Mouse (Mus musculus): ENCODE data around the gene Plbd2.

Gene Plbd2

DNA sequence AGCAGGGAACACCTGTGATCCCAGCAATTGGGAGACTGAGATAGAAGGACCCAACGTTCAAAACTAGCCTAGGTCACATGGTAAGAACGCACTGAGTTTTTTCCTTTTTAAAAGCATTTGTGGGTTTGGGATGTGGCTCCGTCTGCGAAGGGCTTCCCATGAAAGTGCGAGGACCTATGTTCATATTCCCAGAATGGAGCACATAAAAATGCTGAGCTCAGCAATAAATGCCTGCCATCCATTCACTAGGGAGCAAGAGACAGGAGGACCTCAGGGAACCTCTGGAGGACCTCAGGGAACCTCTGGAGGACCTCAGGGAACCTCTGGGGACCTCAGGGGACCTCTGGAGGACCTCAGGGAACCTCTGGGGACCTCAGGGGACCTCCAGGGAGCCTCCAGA is 25.4 kb downstream of the Plbd2 start:
- in situ Hi-C loops (cut with MboI, MseI): no loop called here

DNA sequence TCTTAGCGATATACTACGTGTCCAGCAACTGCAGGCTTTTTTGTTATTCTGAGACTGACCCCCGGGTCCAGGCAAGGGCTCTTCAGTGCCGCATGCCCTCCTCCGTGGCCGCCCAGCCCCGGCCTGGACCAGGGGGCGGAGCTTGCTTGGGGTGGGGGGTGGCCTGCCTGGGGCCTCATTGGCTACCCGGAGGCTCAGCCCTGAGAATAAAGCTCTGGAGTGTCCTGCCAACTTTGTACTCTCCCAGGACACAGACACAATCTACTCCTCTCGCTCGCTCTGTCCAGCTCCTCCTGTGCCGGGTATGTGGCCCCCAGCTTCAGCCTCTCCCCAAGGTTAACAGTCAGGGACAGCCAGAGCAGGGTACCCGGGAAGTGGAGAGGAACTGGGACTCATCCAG is 27.1 kb downstream of the Plbd2 start, which contains the start of gene Sds:
Gene Sds (plus strand): TSS at position 231 of the 400 bp plus-strand sequence.
- in situ Hi-C loops (cut with MboI, MseI): no loop called here

DNA sequence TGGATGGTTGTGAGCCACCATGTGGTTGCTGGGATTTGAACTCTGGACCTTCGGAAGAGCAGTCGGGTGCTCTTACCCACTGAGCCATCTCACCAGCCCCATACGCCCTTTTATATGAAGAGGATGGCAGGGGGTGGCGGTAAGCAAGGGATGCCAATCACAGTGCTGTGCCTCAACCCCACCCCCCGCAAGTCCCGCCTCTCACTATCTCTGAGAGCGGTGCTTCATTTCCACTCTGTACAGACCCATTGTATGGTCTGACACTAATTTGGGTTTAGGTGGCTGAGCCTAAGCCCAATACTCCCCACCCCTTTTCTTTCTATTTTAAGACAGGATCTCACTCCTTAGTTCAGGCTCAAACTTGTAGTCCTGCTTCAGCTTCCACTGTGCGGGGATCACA is 27.6 kb downstream of the Plbd2 start:
- in situ Hi-C loops (cut with MboI, MseI): no loop called here

DNA sequence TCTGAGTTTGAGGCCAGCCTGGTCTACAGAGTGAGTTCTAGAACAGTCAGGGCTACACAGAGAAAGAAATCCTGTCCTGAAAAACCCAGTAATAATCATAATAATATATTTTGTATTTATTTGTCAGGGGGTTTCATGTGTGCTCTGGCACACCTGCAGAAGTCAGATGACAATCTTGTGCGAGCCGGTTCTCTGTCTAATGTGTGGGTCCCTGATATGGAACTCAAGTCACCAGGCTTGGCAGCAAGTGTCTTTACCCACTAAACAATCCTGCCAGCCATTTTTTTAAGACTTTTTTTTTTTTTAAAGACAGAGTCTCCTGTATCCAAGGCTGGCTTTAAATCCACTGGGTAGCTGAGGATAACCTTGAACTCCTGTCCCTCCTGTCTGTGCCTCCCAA is 30.1 kb downstream of the Plbd2 start:
- in situ Hi-C loops (cut with MboI, MseI): no loop called here

DNA sequence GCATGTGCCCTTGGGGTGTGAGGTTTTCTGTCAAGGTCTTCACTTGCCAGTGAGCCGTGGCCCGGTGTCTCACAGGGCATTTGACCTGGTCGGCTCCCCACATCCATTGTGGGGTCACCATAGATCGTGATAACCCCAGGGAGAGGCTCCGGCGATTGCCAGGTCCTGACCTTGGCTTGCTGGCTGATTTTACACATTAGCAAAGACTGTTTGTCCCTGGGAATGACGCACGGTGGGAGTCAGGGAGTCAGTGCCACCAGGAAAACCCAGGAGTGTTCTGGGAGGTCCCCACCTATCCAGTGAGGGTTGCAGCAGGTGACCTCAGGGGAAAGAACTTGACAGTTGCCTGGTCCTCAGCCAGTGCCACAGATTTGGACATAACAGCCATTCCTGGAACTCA is 30.7 kb downstream of the Plbd2 start, which contains the start of gene Sdsl:
Gene Sdsl (minus strand): TSS at position 41 of the 400 bp plus-strand sequence.
- in situ Hi-C loops (cut with MboI, MseI): no loop called here

DNA sequence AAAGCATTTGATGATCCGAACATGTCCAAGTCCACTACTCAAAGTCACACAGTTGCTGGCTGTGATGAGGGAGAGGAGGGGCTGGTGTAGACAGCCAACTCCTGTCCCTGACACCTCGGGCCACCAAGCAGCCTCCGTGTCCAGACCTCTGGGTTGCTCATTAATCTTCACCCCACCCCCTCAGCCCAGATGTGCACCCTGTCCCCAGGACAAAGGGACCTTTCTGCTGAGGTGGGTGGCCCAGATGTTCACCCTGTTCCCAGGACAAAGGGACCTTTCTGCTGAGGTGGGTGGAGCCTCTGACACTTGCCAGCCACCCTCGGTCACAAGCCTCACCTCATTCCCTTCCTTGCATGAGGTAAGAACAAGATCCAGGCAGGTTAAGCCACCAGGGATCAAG is 31.9 kb downstream of the Plbd2 start:
- in situ Hi-C loops (cut with MboI, MseI): no loop called here

DNA sequence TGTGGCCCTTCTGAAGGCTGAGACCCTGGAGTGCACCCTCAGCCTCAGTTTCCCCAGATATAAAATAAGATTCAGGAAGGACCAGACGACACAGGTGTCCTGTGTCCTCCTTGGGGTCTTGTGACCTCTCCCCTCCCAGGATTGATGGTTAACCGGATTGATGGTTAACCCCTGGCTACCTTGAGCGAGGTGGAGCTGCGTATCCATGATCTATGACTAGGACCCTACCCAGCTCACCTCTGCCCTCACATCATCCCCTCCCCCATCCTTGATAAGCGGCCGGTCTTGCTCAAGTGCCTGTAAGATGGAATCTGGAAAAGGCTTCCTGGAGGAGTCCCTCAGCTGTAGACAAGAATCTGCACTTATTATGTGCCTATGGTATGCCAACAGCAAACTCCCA is 34.6 kb downstream of the Plbd2 start:
- in situ Hi-C loops (cut with MboI, MseI): no loop called here

DNA sequence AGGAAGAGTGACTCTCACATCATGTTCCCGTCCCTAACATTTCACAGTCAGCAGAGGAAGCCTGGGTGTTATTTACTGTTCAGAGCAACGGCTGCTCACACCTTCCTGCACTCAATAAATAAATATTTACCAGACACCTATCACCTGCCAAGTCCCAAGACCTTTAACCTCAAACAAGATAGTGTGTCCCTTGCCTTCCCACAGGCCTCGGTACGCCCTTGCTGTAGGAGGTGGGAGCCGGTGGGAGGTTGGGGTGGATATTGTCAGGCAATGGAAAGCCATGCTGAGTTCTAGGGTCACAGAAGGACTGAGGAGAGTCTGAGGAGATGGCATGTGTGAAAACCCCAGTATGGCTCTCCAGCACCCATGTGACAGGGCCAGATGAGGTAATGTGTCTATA is 35.1 kb downstream of the Plbd2 start:
- in situ Hi-C loops (cut with MboI, MseI): no loop called here

DNA sequence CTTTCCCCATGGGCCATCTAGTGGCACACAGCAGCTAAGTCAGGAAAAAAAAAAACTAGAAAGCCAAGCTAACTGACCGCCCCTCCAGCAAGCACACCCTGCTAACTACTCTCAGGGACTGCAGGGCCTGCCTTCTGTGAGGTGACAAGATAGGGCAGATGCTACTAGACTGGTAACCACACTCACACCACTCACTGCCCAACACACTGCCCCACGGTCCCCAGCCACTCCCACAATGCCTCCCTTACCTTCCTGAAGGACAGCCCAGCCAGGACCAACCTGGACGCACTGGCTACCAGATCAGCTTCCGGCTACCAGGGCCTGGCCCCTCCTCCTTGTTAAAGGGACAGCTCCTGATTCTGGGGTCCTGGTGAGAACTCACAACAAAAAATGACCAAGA is 36.4 kb downstream of the Plbd2 start:
- in situ Hi-C loops (cut with MboI, MseI): no loop called here

DNA sequence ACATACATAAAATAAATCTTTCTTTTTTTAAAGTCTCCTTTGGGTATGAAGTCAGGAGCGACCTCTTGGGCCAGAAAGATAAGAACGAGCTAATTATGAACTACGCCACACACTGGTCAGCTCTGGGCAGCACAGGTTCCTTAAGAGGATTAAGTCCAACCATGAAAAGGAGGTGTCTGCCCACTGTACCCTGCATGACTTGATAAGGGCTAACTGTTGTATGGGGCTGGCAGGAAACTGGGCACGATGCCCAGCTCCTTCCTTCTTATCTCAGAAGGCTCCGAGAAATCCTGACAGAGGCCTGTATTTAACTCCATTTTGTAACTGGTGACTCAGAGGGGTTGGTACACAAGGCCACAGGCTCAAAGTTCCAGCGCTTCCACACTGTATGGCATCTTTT is 37.6 kb downstream of the Plbd2 start:
- in situ Hi-C loops (cut with MboI, MseI): no loop called here

DNA sequence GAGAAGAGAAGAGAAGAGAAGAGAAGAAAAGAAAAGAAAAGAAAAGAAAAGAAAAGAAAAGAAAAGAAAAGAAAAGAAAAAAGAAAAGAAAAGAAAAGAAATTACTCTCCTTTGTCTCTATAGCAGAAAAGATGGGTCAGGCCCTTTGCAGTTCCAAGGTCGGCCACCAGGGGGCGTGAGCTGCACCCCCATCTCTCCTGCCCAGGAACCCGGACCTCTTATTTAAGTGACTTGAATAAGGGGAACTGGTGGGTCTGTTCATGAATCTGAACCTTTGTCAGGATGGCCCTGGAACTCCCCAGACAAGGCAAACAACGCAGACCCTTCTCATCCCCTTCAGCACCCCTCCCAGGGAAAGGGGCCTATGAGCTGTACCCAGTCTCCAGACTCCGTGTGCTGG is 38.4 kb downstream of the Plbd2 start:
- in situ Hi-C loops (cut with MboI, MseI): no loop called here

DNA sequence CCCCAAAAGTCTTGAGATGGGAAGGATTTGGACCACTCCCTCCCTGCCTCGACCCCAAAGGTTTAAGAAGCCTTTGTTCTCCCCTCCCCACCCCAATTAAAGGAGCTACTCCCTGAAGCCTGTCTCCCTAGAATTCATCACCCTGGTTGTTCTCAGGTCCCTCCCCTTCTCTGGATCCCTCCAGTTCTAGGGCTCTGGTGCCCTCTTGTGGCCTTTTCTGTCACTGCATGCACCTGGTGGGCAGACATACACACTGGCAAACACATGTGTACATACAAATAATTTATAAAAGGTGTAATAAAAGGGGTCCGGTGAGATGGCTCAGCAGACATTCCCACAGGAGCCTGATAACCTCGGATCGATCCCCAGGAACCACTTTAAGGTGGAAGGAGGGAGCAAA is 39.1 kb downstream of the Plbd2 start:
- in situ Hi-C loops (cut with MboI, MseI): no loop called here

DNA sequence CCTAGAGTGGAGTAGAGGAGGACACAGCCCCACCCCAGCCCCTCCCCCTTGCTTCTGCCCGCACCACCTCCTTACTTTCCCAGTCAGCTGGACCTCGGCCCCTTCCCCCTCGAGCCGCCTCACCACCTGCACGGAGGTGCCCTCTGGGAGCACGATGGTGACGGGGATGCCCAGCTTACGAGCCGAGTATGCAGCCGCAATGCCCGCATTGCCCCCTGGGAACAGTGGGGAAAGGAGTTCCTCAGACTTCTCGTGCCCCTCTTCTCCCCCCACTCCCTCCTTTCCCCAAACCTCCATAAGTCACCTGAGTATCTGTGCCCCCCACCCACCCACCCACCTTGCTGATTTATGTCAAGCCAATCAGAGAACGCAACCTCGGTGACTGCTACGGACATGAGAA is 41.5 kb downstream of the Plbd2 start:
- in situ Hi-C loops (cut with MboI, MseI): no loop called here

DNA sequence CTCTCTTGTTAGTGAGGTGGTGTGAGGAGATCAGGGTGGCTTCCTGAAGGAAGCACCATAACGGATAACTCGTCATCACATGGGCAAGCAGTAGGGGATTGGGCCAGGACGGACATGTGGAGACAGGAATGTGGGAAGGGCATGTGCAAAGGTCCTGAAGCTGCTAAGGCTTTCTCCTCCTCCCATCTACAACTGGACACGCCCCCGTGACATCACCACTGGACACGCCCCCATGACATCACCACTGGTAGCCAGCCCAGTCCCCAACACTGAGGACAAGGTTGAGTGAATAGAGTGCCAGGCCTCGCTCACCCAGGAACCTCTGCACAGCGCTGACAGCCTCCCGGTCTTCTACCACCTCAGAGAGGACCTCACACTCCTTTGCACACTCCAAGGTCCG is 44.3 kb downstream of the Plbd2 start:
- in situ Hi-C loops (cut with MboI, MseI): no loop called here

DNA sequence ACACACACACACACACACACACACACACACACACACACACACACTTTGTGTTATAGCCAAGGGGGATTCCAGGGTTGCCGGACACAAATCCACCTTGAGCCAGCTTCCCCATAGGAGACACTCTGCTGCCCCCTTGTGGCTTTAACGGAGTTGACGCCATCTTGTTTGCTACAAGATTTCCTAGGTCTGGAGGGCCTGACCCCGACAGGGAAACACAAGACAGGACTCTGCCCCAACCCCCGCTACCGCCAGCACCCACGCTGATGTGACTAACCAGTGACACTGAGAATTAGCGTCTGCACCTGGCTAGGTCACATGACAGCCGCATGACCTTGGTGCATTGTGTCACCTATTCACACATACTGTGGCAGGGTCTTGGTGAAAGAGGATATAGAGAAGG is 45.8 kb downstream of the Plbd2 start:
- in situ Hi-C loops (cut with MboI, MseI): no loop called here

DNA sequence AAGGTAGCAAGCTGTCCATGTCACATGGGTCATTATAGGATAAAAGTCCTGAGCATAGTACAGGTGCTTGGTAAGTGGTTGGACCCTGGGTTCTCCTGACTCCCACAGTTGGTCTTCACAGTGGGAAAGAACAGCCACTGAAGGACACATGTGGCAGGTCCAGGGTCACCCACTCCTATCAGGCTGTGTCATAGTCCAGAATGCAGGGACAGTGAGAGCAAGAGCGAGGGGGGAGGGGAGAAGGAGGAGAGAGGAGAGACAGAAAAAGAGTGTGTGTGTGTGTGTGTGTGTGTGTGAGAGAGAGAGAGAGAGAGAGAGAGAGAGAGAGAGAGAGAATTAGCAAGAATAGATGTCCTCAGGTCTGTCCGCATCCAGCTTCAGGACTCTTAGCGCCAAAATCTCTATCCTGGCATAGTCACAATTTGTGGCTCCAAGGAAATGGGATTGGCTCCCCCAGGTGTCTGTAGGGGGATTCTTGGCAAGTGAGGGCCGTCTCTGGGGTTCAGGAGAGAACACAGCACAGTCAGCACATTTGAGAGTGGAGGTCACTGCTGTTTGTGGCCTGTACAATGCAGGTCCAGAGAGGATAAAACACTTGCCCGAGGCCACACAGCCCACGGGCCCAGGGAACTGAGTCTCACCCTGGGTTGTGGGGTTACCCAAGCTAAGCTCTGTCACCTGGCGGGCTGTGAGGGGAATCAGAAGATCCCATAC is 46.4 kb downstream of the Plbd2 start:
- in situ Hi-C loops (cut with MboI, MseI): no loop called here

DNA sequence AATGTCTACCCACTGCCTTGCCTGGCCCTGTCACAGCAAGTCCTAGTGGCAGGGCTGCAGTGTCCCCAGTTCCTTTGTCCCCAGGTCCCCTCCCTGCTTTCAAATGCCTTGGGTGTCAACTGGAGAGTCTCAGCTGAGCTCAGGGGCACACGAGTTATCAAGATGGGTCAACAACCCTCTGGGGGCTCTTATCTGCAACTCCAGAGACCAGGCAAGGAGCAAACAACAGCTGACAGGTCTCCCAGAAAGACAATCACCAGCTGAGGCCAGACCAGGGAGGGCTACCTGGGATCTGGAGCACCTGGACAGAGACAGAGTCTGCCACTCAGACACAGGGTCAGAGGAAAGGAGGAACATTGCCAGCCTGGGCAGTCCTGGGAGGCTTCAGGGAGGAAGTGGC is 47.2 kb downstream of the Plbd2 start:
- in situ Hi-C loops (cut with MboI, MseI): no loop called here

DNA sequence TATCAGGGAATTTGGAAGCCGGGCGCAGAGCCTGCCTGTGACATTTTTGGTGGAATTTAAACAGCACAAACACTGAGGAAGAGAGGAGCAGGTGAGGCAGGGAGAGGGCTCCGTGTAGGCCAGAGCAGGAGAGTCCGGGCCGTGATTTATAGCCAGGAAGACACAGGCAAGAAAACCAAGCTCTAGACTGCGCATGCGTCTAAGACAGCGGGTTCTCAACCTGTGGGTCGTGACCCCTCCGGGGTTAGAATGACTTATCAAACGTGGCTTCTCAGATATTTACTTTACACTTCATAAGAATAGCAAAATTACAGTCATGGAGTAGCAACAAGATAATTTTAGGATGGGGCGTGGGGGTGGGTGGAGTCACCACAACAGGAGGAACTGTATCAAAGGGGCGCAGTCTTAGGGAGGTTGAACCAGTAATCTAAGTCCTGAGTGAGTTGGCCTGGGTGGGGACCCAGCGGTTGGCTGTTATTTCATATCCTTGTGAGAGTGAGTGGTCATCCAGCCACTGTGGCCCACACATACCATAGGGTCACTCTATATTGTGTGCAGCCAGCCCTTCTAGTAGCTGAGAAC is 48.6 kb downstream of the Plbd2 start:
- in situ Hi-C loops (cut with MboI, MseI): no loop called here

DNA sequence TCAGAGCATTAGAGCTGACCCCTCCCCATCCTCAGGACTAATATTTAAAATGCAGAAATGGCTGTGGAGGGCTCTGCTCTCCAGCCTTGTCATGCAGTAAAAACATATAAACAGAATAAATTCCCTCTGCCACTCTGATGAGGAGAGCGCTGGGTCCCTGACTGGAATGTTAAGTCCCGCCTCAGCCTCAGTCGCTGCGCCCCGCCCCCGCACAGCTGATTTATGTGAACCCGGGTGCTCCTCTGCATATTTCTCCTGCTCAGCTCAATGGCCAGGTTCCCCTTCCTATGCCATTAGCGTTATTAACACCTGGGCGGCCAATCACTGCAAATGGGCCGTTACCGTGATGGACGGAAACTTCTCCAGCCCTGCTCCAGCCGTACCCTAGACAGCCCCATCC is 56.1 kb downstream of the Plbd2 start:
- in situ Hi-C loops (cut with MboI, MseI): no loop called here

DNA sequence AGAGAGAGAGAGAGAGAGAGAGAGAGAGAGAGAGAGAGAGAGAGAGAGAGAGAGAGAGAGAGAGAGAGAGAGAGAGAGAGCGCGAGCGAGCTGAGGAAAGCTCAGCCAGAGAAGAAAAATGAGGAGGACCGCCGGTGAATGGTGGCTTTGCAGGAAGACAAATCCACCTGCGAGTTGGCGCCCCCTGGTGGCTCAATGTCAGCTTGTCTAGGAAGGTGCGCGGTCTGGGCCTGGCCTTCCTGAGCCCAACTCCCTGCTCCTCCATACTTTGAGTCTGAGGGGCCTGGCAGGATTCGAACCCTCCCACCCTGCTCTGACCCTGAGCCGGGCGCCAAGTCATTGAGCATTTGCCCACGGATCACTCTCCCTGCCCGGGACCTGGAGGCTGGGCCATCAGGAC is 62.7 kb downstream of the Plbd2 start:
- in situ Hi-C loops (cut with MboI, MseI): no loop called here

DNA sequence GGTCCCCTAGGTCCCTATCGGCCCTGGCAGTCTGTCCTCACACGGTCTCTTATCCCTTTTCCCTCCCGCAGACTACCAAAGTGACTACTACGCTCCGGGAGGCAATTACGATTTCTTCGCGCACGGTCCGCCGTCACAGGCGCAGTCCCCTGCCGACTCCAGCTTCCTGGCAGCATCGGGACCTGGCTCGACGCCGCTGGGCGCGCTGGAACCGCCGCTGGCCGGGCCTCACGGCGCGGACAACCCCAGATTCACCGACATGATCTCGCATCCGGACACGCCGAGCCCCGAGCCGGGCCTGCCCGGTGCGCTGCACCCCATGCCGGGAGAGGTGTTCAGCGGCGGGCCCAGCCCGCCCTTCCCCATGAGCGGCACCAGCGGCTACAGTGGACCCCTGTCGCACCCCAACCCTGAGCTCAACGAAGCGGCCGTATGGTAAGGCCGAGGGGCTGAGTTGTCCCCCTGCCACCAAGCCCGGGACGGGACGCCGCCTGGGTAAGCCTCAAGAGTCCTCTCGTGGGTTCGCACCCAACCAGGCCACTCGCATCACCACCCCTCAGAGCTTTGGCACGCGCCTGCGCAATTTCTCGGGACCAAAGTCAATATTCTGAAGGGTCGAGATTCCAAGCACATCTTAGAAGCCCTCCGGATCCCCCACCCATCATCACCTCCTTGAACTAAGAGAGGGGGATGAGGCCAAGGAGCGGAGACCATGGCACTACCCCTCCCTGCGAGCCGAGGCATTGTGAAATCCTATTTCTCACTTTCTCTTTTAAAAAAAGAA is 63.3 kb downstream of the Plbd2 start:
- in situ Hi-C loops (cut with MboI, MseI): loop anchor here (10.0 kb wide), 1 partner anchor 265 kb away; no protein-coding TSS in a partner anchor

DNA sequence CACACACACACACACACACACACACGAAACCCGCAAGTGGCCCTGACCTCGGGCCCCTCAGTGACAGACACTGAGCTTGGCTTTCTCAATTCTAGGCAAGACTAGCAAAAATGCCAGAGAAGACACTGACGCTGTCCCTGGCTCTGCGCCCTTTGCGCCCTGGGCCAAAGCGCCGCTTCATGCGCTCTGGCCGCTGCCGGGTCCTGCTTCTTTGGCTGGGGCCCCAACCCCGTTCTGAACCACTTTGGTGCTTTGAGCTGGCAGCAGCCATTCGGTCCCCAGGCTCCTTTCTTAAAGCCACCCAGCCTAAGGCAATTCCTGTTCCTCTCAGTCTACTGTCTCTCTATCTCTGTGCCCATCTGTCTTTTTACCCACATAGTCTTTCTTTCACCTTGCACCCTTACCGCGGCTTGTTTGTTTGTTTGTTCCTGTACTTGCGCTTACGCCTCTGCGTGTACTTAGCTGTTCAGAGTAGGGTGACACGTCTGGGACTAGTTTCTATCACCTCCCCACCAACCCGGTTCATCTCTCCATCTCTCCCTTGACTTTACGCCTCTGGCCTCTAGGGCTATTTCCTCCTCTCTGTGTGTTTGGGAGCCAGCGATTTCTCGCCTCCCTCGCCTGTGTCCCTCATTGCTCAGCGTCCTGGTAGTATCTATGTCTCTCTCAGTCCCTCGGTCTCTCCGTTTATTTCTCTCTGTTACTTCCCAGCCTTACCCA is 64.3 kb downstream of the Plbd2 start:
- in situ Hi-C loops (cut with MboI, MseI): loop anchor here (10.0 kb wide), 1 partner anchor 264 kb away; no protein-coding TSS in a partner anchor
